Mouse (Mus musculus) cerebellum, adult 8-10 months (tissue): Measurements from ENCODE around the gene Rnf5.

Experiments
- DNase-seq: peaks from one replicate; pipeline ENCODE4 v3.0.0; 2022

Gene Rnf5

DNA sequence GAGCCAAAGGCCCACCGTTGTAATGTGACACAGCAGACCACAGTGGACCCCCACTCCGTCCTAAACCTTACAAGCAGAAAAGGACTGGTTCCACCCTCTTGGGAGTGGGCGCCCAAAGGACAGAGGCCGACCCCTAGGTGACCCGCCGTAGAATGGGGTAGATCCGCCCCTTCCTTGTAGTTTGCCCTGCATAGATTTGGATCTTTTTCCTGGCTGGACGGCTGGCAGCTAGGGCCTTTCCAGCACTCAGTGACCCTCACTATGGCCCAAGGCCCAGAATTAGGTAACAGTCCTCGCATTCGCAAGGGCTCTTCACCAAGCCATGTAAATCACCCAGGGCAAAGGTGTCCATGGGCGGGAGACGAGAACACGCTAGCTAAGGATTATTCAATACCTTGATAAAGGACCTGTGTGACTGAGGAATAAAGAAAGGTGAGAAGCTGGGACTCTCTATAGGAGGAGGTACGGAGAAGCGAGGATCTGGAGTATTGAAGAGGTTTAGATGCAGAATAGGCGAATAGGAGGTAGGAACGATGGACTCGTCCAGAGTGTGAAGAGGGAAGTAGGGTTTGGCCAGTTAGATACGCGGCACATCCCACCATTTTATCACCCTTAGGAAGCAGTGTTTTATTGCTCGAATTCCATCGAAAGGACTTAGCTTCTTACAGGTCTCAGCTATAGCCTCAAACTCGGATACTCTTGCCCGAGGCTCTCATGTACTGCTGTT, 1.2 kb upstream of the Rnf5 start:
- DNase-seq = no peak

DNA sequence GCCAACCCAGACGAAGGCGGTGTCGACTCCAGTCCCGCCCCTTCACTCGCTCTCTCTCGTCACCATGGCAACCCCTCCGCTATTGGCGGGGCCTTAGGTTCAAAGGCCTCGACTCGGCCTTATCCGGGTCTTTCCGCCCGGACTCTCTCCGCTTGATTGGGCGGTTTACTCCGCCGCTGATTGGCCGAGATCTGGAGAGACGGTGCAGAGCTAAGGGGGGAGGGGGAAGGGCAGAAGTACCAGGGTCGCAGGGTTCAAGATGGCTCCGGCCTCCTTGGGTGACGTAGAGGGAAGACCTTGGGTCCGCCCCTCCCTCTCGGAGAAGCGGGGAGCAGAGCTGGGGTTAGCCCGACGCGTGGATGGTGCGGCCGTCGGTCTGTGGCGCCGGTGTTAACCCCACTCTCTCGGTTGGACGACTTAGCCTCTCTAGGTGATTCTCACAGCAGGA, 595 bp upstream of the Rnf5 start, which contains the start of gene Agpat1:
Agpat1 (plus strand) TSS at position 202 of the 448 bp plus-strand sequence.
- peak; percentile 98 for DNase-seq

DNA sequence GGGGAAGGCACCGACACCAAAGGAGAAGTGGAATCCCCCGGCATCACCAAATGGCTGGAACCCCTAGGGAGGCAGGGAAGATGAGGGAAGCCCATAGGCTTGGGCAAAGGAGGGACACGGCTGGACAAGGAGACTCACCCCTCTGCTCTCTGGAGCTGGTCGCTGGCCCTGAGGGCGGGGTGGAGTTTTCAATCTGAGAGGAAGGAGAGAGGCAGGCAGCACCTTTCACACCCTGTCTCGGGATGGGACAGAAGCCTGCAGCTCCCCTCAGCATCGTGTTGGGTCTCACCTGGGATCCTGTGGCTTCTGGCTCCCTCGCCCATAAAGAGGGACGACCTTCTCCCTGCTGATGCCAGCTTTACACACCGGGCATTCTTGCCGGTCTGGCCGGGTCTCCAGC, 1.7 kb downstream of the Rnf5 start:
- DNase-seq = peak; percentile 38

DNA sequence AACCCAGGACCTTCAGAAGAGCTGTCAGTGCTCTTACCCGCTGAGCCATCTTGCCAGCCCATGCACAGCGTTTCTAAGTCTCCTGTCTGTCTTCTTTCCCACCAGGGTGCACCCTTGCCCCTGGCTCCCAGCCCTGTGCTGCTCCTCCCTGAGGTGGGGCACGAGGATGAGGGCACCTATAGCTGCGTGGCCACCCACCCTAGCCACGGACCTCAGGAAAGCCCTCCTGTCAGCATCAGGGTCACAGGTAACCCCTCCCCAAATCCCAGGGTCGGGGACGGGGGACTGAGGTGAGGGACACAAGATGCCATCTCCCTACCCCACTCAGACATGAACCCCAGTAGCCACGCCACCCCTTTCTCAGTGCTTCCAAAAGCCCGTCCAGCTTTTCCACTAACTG, 3.6 kb downstream of the Rnf5 start:
- DNase-seq = no peak

DNA sequence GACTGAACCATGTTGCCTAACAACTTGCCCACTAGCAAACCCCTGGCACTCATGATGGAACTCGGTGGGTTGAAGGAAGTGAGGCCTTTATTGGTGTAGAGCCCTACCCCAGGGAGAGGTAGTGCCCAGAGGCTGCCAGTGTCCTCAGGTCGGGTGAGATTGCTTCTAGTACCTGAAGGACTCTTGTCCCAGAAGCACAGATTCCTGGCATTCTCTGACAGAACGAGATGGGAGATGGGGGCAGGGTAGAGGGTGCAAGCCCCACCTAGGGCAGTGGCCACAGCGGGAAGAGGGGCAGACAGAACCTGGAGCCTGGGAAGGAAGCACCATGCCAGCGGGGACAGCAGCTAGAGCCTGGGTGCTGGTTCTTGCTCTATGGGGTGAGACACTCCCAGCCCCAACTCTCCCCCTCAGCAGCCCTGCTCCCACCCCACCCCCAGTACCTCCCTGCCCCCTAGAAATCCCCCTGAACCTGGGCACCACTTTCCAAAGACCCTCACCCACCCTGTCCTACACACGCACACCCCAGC, 5.9 kb downstream of the Rnf5 start, which contains the start of gene Ager:
Ager (plus strand) TSS at position 297 of the 530 bp plus-strand sequence.
- peak; percentile 17 for DNase-seq

DNA sequence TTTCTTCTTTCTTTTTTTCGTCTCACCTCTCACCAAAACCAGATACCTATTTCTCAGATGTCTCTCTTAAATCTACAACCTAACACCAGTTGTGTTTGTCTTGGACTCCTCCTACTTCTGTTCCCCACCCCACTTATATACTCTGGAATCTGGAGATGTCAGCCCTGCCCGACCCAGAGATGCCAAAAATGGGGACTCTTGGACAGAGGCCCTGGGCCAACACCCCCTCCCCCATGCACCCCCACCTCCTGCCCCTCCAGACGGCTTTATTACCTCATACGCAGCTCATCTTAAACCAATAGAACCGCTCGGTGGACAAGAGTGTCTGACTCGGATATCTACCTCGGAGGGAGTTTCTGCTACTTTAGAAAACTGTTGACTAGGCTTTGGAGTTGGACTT, 7.4 kb downstream of the Rnf5 start:
- no peak for DNase-seq

DNA sequence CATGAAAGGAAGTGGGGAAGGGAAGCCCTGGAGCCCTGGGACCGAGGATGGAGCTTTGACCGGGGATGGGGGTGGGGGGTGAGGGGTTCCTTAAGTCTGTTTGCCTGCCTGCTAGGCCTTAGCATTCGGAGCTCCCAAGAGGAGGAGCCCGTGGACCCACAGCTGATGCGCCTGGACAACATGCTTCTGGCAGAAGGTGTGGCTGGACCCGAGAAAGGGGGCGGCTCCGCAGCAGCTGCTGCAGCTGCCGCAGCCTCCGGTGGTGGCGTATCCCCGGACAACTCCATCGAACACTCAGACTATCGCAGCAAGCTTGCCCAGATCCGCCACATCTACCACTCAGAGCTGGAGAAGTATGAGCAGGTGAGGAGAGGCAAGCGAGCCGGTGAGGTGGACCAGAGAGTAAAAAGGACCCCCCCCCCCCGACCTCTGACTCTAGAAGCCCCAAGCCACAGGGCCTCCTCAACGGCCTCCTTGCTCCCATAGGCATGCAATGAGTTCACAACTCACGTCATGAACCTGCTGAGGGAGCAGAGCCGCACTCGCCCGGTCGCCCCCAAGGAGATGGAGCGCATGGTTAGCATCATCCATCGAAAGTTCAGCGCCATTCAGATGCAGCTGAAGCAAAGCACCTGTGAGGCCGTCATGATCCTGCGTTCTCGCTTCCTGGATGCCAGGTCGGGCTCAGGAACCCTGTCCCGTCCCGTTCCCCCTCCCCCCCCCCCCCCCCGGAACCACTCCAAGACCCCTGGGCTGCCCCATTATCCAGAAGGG, 9.6 kb downstream of the Rnf5 start:
- DNase-seq = peak; percentile 29

DNA sequence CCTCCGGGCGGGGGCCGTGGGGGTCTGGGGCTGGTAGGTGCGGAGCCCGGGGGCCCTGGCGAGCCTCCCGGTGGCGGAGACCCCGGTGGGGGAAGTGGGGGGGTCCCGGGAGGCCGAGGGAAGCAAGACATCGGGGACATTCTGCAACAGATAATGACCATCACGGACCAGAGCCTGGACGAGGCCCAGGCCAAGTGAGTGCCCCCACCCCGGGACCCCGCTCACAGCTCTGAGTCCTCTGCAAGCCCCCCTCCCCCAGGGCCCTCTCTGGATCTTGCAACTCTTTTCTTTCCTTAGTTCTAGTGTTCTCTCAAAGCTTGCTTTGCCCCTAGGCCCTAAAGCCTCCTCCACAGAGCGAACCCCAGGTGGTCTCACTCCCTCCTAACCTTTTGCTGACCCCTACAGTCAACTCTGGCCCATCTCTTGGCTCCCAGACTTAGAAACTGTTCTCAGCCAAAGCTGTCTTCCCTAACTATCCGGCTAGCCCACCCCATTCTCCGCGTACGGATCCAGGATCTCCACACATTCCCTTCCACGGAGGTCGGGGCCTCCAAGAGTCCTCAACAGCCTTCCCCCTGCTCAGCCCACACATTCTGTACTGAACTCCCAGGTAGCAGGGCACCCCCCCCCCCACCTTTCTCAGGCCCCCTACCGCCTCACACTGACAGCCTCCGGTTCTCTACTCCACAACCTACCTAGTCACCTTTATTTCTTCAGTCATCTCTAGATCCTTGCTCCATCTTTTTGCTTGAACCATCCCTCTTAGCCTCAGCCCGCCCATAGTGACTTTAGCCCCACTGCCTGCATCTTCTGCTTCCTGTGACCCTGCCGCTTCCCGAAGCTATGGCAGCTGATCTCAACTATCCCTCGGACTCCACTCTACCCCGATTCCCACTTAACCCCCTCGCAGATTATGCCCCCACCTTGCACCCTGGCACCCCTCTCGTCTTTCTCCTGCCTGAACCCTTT, 10.6 kb downstream of the Rnf5 start:
- DNase-seq = peak; percentile 59

DNA sequence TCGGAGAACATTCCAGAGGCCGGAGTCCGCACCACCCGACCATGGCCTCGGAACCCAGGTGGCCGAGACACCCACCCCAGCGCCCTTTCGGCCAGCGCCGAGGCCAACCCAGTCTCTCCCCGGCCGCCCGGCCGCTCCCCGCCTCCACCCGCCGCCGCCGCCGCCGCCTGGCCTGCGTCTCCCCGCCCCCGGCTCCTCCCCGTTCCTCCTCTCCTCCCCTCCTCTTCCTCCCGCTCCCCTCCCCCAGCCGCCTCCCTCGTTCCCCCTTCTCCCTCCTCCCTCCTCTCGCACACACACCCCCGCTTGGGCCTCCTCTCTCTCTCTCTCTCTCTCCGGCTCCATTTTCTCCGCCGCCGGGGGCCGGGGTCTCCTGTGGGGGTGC, 11.5 kb downstream of the Rnf5 start:
- DNase-seq = peak; percentile 82

DNA sequence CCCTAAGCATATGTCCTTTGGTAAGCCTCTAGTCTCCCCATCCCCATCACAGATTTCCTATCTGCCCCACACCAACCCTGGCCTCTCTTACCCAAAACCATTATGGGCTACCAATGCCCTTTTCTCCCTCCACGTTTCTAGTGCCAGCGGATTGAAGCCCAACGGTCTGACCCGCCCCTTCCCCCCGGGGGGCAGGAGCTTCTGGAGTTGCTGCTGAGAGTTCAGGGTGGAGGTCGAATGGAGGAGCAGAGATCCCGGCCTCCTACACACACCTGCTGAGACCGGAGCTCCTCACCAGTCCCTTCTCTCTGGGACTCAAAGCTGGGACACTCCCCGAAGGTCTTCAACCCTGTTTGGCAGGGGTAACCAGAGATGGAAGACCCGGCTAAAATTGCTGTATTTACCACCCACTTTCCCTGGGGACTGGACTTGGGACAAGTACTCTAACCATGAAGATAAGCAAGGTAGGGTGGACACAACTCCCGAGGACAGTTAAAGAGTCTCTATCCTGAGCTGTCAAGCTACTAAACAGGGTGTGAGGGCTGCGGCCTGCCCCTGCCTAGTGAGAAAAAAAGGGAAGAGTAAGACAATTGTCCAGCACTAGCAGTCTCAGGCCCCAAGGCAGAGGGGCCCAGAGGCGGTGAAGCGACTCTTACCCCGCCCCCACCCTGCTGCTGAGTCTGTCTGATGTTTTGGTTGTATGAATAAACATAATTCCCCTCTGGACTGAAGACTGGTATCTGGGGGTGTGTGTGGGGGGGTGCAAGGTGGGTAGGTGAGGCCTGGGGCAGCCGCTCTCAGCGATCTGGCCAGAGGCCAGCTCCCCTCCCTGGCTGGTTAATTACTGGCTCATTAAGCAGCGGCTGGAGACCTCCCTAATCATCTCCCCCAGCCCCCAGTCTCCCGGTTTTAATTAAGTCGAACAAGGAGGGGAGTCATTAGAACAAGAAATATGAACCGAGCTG, 12.2 kb downstream of the Rnf5 start, which contains the start of gene Pbx2:
Pbx2 (plus strand) TSS at position 238 of the 965 bp plus-strand sequence.
- peak; percentile 34 for DNase-seq

DNA sequence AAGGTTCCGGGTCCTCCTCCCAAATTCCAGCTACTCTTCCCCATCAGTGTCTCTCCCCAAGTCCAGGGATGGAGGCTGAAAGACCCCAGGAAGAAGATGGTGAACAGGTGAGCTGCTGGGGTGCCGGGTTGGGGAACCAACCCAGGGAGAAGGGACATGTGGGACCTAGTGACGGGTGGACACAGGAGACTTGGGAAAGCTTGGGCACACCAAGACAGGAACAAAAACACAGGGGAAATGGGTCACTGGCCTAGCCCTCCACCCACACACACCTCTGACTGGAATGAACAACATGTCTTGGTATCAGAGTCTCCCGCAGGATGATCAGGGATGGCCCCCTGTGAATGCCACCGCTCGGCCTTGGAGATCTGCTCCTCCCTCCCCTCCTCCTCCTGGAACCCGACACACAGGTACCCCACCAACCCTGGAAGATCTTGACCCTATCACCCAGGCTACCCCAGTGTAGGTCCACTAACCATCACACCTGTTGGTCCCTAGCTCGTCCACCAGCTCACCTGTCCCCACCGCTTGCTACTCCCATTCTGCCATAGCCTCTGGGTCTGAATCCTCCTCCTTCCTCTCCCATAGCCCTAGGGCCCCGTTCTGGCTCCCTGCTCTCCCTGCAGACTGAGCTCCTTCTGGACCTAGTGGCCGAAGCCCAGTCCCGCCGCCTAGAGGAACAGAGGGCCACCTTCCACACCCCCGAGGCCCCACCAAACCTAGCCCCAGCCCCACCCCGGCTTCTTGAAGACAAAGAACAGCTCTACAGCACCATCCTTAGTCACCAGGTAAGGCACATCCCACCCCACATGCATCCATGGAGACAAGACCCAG, 13.1 kb downstream of the Rnf5 start:
- peak; percentile 41 for DNase-seq

DNA sequence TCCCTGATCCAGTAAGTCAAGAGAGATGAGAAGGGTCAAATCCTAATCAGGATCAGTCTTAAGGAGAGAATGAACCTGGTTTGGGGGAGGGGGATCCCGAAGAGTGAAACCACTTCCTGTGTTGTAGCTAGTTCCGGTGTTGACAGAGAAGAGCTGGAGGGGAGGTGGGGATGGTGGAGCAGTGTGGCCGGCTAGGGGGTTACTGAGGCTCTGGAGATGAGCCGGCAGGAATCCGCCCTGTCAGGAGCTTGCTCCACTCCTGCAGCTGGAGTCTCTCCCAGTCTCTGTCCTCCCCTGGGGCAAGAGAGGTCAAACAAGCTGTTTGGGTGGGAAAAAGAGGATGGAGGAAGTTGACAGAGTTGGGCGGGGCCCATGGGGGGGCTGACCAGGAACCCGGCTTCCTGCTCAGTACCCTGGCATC, 13.8 kb downstream of the Rnf5 start, which contains the start of gene Gpsm3:
Gpsm3 (plus strand) TSS at position 126 of the 421 bp plus-strand sequence.
- peak; percentile 33 for DNase-seq

DNA sequence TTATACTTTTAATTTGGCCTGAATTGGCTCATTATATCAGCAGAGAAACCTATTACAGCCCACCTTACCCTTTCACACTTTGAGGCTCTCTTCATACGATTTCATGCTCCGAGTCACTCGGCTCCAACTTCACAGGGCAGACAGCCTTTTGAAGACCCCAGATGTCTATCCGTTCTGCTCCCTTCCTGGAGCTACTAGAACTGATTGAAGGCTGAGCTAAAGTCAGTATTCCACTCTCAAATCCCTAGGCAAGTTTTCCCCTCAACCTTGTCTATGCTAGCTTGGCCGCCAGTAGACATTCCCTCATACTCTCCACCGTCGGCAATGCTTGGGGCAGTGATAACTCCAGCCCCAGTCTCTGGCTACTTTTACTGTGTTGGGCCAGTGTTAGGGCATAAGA, 14.3 kb downstream of the Rnf5 start:
- peak; percentile 11 for DNase-seq

DNA sequence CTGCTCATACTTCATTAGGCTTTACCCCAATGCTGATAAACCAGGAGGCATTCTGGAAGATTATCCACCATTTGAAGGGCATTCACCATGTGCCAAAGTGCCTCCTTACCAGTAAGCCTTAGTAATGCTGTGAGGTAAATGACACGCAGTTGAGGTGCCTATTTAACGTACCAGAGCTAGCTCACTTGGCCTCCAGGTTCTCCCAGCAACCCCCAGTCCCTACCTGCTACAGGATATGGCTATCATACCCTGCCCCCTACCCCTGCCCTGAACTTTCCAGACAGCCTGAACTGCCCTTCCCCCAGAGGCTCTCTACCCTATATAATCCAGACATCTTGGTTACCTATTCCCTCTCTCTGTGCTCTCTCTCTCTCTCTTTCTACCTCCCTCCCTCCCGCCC, 14.7 kb downstream of the Rnf5 start:
- peak; percentile 19 for DNase-seq

DNA sequence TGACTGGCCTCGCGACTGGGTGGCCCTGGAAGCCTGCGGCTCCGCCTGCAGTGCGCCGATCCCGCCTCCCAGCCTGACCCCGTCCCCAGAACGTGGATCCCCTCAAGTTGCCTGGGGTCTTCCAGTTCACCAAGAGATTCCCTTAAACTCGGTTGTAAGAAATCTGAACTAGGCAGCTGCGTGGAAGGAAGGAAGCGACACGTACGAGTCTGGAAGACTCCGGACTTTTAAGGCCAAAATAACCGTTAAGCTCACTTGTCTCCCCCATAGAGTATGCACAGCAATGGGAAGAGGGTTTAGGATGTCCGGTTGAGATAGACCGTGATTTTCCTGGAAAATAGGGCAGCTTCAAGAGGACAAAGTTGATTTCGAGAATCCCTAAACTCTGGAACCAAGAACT, 15.7 kb downstream of the Rnf5 start:
- DNase-seq = no peak

DNA sequence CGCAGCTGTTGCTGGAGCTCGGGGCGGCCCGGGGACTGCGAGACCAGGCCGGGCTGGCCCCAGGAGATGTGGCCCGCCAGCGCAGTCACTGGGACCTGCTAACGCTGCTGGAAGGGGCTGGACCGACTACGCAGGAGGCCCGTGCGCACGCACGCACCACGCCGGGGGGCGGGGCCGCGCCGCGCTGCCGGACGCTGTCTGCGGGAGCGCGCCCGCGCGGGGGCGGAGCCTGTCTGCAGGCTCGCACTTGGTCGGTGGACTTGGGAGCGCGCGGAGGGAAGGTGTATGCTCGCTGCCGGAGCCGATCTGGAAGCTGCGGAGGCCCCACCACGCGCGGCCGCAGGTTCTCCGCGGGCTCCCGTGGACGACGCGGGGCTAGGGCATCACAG, 16.1 kb downstream of the Rnf5 start:
- peak; percentile 98 for DNase-seq

DNA sequence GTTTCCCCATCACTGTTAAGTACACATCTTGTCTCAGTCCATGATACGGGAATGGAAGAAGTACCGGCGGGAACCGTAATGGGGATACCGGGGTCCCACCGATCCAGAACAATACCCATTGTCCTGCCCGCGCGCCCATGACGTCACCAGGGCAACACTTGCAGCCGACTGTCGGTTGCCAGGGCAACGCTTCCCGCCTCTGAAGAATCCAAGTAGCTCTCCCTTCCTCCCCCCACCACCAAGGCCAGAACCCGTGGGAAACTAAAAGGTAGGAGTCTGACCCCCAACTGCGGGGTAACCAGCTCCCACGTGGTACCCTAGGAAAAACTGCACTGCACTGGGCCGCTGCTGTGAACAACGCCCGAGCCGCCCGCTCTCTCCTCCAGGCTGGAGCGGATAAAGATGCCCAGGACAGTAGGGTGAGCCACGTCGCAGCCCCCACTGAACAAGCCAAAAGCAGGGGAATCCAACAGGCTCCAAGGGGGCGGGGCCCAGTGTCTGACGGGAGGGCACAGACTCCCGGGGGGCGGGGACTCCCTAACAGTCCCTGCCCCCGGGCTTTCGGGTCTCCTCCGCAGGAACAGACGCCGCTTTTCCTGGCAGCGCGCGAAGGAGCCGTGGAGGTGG, 16.6 kb downstream of the Rnf5 start:
- peak; percentile 86 for DNase-seq

DNA sequence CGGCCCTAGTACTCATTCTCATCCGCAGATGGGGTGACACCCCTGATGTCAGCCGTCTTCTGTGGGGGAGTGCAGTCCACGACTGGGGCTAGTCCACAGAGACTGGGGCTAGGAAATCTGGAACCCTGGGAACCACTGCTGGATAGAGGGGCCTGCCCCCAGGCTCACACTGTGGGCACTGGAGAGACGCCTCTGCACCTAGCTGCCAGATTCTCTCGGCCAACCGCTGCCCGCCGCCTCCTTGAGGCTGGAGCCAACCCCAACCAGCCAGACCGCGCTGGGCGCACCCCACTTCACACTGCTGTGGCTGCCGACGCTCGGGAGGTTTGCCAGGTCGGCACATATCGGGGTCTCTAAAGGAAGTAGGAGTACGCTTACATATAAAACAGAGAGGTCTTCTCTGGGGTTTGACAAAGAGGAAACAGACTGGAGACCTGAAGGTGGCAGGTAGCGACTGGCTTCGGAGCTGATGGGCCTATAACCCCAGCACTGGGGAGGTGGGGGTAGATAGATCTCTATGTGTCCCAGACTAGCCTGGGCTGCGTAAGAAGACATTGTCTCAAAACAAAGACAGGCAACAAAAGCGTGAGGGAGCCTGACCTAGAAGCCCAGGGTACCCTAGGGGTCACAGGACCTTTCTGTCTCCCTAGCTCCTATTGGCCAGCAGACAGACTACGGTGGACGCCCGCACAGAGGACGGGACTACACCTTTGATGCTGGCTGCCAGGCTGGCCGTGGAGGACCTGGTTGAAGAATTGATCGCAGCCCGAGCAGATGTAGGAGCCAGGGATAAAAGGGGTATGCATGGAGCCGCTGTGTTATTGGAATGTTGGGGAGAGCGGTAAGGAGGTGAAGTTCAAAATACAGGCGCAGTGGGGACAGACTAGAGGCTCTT, 17.4 kb downstream of the Rnf5 start:
- DNase-seq = no peak

DNA sequence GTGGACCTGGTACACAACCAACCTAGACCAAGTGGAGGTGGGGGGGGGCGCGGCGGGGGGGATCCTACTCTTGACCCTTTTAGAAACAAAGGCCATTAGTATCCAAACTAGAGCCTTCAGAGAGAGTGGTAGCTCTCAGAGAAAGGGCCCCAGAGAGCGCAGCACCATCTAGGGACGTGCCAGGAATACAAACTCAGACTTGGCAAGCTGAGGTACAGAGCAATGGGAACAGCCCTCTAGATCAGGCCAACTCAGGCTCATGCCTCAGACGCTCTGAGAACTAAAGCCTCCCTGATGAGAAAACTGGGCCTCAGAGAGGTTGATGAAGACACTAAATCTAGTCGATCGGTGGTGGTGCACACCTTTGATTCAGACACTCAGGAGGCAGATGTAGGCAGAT, 18.4 kb downstream of the Rnf5 start:
- DNase-seq = peak; percentile 18
